Comparison of ENCODE assay signal across 8 mouse cellular contexts in genomic region chr3:53247102-53247501, GRCm38 (mm10).
DNase-seq lines count a peak whose midpoint lies in the region; ATAC-seq lines count a peak whose summit lies in the region.

No protein-coding gene starts in this region.

- no peak overlapping the region for H3K9ac ChIP-seq in midbrain, embryonic 15.5 days

- ATAC-seq in midbrain, embryonic 15.5 days (replicated peaks): no peak
- ATAC-seq in monocyte, adult 5-6 weeks (replicated peaks; ENCODE audit: insufficient number of reproducible peaks, low FRiP score, low TSS enrichment, poor library complexity, severe bottlenecking): no peak

- no peak overlapping the region for H3K4me3 ChIP-seq in midbrain, embryonic 15.5 days

- WGBS in midbrain, embryonic 15.5 days: 78% methylated on average over 3 of the region's 3 CpGs

- H3K4me2 ChIP-seq in midbrain, embryonic 15.5 days: no peak overlapping the region

- peak; percentile 59 for DNase-seq in gastrocnemius, postnatal 10 days
- DNase-seq in gastrocnemius, adult 8-10 months (ENCODE audit: low spot score in 2 of 2): no peak
- DNase-seq in right cerebral cortex, postnatal 4 days: peak; percentile 58
- no peak for DNase-seq in right cerebral cortex, postnatal 36 days (ENCODE audit: low spot score in 2 of 2)
- DNase-seq in c-Kit-positive CD71-negative TER-119-negative erythroid progenitor cells, embryonic 14.5 days (ENCODE audit: low read depth): peak; percentile 19
- DNase-seq in kidney, postnatal 36 days: peak; percentile 19 to 74

- no peaks in the 10 kb centered on the region for H3K27me3 ChIP-seq in midbrain, embryonic 15.5 days (replicated peaks)

- H3K4me1 ChIP-seq in midbrain, embryonic 15.5 days: peaks cover 18% of the 10 kb centered on the region

- no peaks in the 10 kb centered on the region for H3K9me3 ChIP-seq in midbrain, embryonic 15.5 days

- H3K36me3 ChIP-seq in midbrain, embryonic 15.5 days (replicated peaks): no peaks in the 10 kb centered on the region

- 0 out of 2 replicates have a peak overlapping the region, but pooled peaks have one; percentile 59 for H3K27ac ChIP-seq in midbrain, embryonic 15.5 days

Comparison
In these comparisons a context has a peak if more than half of its experiments do, and no peak if none do; other contexts are left out.
1. DNase-seq: peak in gastrocnemius, postnatal 10 days (single experiment), right cerebral cortex, postnatal 4 days (single experiment), c-Kit-positive CD71-negative TER-119-negative erythroid progenitor cells, embryonic 14.5 days (single experiment) and kidney, postnatal 36 days (2 of 2); none in gastrocnemius, adult 8-10 months (0 of 2) and right cerebral cortex, postnatal 36 days (0 of 2).